Mouse (Mus musculus) ovary, postnatal 10 days (tissue): ENCODE data around the gene Tbc1d12.
A peak's percentile ranks its signal among the peaks of the same experiment; 100 is the strongest.

Experiments
- DNase-seq: peaks from one replicate; pipeline ENCODE4 v3.0.0; 2022; ENCODE audit warnings: low spot score

The Tbc1d12 gene

DNA sequence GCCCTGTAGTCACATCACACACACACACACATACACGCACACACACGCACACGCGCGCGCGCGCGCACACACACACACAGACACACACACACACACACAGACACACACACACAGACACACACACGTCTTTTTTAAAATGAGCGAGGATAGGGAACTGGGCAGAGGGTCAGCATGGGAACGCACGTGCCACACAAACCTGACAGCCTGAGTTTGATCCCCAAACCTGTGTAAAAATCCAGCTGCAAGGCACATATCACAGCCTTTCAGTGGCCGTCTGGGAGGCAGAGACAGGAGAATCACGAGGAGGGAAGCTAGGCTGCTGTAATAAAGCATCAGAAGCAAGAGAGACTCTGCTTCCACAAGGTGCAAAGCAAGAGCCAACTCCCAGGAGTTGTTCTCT is 78.5 kb downstream of the Tbc1d12 start:
- DNase-seq = no peak

DNA sequence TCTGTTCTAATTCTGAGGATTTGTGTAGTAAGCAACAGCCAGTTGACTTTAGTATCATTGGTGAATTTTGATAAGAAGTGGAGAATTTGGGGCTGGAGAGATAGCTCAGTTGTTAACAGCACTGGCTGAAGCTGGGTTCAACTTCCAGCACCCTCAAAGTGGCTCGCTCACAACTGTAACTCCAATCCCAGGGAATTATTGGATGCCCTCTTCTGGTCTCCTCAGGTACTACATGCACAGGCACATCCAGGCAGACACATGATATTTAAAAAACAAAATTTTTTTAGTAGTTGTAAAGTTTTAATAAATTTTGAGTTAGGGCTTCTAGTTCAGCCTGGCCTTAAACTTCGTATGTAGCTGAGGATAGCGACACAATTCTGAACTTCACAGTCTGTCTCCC is 79.3 kb downstream of the Tbc1d12 start:
- peak; percentile 5 for DNase-seq

DNA sequence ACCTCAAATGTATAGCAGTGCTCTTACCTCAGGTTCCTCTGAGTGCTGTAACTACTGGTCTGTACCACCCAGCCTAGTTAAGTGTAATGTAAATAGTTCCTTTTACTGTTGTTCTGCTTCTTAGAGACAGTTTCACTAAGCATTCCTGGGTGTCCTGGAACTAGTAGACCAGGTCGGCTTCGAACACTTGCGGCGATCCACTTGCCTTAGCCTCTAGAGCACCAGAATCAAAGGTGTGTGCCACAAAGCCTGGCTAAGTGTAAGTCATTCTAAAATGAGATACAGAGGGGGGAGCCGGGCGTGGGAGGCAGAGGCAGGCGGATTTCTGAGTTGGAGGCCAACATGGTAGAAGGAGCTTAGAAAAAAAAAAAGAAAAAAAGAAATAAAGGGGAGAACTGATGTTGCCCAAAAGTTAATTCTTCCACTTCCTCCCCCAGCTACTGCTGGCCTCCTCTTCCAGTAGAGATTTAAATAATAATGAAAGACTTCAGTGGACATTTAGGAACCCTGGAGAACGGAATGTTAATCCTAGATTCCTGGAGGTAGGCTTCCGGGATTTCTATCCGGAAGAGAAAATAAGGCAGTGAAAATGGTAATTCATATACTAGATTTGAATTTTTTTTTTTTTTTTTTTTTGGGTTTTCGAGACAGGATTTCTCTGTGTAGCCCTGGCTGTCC is 92.2 kb downstream of the Tbc1d12 start:
- DNase-seq = no peak

DNA sequence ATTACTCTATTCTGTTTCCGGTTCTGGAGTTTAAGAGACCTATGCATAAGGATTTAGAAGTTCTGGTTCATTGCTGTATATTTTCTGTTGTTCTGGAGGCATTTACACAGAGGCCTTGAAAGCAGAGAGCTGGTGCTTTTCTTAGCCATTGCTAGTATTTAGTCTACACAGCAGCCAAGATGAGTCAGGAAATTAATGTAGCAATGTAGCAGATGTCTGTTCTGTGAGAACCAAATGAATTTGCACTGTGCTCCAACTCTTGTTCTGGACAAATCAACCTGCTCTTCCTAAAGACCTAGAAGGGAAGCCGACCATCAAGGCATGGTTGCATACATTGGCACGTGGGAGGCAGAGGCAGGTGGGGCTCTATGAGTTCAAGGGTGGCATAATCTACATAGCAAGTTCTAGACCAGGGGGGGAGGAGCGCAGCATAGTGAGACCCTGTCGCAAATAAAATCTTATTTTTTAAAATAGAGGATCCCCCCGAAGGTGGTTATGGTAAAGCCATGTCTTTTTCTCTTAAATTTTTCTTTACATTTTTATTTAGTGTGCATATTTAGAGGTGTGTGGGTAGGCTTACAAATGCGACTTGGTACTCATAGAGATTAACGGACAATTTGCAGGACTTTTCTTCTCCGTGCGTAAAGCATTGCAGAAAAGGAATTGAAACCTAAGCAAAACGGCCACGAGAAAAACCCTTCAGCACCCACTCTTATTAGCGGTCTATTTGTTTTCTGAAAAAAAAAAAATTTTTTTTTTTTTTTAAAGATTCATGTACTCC is 93.3 kb downstream of the Tbc1d12 start:
- DNase-seq = no peak

DNA sequence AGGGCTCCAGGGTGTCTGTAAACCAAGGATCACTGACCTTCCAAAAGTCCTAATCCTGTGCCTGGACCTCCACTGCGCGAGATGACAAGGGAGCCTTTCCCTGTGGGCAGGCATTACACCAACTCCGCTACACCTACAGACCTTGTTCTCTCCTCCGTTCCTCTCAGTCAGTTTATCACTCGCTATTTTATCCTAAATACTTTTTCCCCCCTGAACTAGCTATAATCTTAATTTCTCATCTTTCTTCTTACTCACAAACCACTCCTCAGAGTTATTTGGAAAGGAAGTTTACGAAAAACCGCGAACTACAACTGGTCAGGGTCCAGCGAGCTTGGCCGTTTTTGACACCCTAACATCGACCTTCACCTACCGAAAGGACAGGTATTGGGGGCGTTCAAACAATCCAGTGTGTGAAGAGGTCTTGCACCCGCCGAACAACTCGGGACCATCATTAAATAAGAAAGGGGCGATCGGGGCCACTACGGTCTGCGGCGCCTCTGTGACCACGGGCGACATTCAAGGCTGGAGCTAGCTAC is 93.9 kb downstream of the Tbc1d12 start:
- no peak for DNase-seq

DNA sequence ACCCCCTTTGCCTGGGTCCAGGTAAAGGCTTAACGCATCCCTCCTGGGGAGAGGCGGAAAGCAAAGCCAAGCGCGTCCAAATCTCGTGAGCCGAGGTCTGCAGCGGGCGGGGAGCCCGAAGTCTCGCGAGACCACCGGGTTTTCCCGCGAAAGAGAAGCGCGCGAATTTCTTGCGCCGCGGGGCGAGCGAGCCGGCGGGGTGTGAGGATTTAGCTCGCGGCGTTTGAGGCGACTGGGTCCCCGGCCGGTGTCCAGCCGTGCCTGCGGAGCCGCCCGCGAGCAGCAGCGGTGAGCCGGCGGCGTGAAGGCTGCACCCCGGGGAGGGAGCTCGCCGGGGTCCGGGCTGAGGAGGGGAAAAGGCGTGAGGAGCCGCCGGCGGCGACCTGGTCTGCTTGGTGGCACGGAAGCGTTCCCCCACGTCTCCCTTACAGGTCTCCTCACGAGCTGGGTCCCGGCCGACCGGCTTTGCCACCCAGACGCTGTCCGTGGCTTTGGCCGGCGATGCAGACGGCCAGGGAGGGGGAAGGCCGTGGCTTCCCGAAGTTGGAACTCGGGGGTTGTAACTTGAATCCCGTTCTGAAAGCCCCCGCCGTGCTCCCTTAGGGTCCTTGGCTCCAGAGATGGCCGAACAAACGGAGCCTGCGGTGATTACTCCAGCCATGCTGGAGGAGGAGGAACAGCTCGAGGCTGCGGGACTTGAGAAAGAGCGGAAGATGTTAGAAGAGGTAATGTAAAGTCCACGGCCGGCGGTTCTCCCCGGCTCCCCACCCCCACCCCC is 94.6 kb downstream of the Tbc1d12 start, which contains the start of gene Hells:
Gene Hells (plus strand): TSS at position 128 of the 778 bp plus-strand sequence.
- peak; percentile 86 for DNase-seq

DNA sequence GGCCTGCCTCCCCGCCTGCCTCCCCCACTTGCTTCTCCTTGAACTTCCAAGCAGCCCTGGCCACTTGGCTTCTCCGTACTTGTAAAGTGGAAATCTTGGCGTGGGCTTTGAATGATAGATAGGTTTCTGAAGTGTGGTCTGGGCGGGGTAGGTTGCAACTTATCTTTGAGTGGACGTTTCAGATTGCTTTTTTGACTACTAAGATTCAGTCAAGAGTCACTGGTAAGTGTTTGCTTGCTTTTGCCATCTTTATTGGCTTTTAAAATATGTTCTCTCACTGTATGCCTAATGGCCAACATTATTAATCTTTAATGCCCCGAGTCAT is 95.1 kb downstream of the Tbc1d12 start:
- no peak for DNase-seq

DNA sequence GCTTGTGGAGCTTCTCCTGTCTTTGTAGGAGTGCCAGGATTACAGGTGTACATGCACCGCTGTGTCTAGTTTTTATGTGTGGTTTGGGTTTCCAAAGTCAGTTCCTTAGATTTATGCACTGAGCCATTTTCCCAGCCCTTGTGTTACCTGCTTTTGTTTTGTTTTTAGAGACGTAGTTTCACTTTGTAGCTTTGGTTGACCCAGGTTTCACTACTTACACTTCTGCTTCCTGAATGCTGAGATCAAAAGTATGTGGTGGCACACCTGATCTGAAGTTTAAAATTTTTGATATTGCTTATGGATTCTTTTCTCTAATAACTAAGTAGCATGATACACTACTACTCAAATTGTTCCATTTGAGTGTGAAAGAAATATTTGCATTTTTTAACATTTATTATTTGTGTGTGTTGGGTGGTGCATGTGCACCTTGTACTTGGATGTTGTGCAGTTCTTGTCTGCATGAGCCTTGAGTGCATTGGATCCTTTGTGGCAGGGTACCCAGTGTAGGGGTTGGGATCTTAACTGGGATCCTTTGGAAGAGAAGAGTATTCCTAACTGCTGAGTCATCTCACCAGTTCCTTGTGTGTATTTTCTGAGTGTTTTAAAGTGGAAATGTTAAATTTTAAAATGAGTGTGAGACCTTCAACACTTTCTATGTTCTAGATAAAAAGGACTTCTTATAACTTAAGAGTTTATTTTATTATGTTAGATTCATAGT is 108.4 kb downstream of the Tbc1d12 start:
- DNase-seq = no peak
